Mouse (Mus musculus): Measurements from ENCODE around the gene Hspa12a. TPM values are rescaled to one million over a fixed set of nuclear protein-coding genes. Genes with fewer than 3 reads are reported as not detected.
"Not testable (repeated sequence)": the region's sequence is repeated elsewhere in the genome, so short reads cannot be mapped to it uniquely, and the experiment has no call there.

Hspa12a gene
- total RNA-seq, 2 experiments from 2014 or later: 4.3 to 4.7 TPM

DNA sequence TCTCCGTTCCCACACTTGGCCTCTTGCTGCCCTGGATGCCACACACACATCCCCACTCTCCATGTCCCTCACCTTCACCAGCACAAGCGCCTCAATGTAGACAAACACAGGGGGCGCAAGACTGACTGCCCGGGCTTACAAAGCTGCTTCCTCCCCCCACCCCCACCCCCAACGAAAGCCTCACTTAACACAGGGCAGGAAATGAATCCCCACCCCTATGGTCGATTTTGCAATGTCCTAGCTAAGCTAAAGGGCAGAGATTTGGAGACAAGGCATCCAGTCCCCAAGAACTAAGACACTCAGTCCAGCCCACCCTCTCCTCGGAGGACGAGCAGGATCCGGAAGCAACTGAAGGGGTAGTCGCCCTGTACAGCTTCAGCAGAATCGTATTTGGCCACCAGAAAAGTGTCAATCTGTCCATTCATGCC lies 32.5 kb downstream of the Hspa12a start:
- no peak for DNase-seq (ENCODE audit: low spot score)

DNA sequence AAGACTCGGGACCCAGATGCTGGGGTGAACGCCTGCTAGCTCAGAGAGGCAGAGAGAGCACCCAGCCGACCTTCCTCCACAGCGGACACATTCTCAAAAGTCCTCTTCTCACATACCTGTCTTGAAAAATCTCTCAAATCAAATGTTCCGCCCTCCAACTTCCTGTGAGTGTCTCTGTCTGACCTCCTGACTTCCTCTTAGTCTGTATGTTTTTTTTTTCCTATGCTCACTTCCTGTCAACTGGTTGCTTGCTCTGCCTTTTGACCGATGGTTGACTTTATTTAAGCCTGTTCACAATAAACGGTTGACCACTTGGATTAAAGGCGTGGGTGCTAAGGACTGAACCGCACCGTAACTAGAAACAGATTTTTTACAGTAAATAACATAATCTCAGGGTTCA lies 35.4 kb downstream of the Hspa12a start:
- no peak for DNase-seq (ENCODE audit: low spot score)

GRCm38 (mm10) chr19:58906685-58907084 lies 36.8 kb downstream of the Hspa12a start:
- DNase-seq (ENCODE audit: low spot score): no peak

DNA sequence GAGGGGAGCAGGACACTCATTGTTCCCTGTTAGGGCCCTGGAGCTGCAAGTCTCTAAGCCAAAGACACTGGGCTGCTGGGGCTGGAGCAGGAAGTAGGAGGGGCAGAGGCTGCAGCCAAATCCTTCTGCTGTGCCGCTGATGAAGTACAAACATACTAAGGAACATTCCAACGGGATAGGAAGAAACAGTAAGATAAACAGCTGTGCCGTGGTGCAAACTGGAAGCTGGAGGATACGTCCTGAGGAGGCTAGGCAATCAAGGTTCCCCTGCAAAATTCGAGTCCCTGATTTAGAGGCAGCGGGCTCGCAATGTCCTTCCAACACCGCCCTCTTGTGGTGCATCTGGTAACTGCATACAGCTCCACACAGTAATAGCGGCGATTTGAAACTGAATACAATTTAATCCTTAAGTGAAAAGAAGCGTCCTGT lies 39.5 kb downstream of the Hspa12a start:
- peak; percentile 87 for DNase-seq (ENCODE audit: low spot score)

DNA sequence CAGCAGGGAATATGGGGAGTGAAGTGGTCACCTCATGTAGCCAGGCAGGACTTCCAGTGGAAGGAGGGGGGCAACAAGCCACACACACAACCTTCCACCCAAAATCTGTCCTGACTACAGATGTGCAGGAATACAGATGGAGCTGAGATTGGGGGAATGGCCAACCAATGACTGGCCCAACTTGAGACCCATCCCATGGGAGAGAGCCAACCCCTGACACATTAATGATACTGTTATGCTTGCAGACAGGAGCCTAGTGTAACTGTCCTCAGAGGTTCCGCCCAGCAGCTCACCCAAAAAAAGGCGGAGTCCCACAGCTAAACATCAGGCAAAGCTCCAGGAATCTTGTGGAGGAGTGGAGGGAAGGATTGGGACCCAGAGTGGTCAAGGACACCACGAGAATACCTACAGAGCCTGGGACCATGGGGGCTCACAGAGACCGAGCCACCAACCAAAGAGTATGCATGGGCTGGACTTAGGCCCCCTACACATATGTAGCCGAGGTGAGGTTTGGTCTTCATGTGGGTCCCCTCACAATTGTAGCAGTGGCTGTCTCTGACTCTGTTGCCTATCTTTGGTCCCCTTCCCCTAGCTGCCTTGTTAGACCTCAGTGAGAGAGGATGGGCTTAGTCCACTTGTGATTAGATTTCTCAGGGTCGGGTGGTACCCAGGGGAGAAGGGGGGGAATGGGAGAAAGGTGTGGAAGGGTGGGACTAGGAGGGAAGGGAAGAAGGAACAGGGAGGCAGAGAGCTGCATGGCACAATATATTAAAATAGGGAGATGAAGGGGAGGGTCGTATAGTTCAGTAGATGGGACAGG lies 40.2 kb downstream of the Hspa12a start:
- DNase-seq (ENCODE audit: low spot score): no peak

- not testable (repeated sequence) for DNase-seq (ENCODE audit: low spot score)
These were observed 43.0 kb downstream of the Hspa12a start for GRCm38 (mm10) chr19:58900471-58900870.

DNA sequence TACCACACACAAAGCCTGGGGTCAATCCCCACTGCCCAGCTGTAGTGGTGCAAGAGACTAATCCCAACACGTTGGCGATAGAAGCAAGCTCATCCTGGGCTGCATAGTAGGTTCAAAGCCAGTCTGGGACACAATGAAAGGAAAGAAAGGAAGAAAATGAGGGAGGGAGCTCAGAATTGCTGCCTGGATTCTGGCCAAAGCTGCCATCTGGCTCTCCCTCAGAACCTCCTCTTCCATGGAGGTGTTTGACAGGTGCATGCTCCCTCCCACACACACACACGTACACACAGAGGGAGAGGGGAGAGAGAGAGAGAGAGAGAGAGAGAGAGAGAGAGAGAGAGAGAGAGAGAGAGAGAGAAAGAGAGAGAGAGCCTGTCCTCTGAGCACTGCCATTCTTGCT lies 47.2 kb downstream of the Hspa12a start:
- no peak for DNase-seq (ENCODE audit: low spot score)

DNA sequence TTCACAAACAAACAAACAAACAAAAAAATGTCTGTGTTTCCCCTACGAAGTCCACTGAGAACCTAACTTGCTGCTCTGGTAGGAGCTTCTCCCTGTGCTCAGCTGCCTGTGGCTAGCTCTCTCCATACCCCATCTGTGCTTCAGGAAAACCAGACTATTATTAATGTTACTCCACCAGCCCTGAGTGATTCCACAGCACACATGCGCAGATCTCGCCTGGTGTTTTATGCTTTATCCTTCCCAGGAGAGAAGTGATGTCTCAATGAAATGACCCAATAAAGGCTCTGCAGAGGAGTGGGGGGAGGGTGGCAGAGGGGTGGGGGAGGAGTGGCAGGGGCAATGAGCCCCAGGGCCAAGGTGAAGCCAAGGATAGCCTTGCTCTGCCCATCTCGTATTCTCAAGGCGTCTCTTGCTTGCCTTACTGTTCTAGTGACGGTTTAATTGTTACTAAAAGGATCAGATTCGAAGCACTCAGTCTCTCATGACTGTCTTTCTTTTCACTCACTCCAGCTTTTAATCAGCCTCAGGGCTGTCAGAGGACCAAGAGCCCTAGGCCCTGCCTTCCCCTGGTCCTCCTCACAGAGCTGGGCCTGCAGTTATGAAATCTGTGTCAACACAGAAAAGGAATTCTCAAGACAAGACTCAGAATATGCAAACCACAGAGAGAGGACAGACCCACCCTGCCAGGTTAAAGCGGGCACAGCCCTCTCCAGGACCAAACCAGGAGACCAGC lies 54.0 kb downstream of the Hspa12a start:
- no peak for DNase-seq (ENCODE audit: low spot score)

GRCm38 (mm10) chr19:58886467-58886866 lies 57.0 kb downstream of the Hspa12a start:
- no peak for DNase-seq (ENCODE audit: low spot score)

DNA sequence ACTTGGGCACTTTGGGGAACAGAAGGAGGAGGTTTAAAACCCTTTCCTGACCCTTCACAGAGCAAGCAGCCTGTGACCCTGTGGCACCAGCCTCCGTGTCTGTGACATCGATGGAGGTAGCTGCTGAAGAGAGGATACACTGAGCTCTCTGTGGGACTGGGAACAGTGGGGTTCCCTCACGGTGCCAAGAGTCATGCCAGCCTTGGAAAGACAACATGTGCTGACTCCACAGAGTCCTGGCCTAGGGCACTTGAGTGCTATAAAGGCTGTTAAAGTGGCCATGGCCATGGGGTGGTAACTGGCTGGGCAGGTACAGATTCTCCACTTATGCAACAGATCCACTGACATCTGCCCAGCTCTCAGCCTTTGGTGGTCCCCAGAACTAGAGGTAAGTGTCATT lies 60.0 kb downstream of the Hspa12a start:
- DNase-seq (ENCODE audit: low spot score): no peak

- no peak for DNase-seq (ENCODE audit: low spot score)
These were observed 61.1 kb downstream of the Hspa12a start for GRCm38 (mm10) chr19:58882336-58882735.

DNA sequence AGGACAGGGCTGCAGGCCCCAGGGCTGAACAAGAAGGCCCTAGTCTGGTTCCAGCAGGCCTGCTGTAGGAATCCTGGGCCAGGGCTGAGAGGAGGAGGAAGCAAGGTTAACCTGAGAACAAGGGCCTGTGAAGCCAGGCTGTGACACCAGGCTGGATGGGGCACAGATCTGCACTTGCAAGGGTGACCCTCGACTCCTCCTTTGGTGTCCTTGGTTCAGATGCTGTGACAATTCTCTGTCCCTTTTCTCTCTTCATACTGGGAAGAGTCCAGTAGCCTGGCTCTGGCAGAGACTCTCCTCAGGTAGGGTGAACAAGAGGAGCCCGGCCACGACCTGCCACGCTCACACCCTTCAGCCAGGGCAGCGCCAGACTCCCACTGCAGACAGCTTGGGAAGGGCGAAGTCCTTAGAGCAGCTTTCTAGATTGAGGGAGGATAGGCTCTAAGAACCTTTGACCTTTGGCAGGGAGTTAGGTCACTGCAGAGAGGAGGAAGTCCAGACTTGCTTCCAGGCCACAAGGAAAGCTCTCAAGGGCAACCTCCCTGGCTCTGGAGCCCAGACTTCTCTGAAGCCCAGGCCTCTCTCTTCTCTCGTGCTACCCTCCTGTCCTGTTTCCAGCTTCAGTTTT lies 64.0 kb downstream of the Hspa12a start:
- DNase-seq (ENCODE audit: low spot score): no peak

DNA sequence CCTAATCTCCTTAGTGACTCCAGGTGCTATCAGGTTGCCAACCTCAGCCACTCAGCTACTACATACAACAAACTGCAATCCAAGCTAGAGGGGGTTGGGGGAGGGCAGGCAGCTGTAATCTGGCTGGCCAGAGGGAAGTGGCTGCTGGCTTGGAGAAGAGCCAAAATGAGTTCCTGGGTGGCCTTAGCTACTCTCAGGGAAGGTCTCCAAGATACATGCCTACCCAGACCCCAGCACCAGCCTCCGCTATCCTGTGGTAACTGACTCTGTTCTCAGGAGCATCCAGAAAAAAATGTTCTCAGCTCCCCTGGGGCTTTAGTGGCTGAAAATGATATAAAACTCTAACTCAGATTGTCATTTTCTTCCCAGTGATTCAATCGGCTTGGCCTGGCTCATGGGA lies 64.9 kb downstream of the Hspa12a start:
- no peak for DNase-seq (ENCODE audit: low spot score)

DNA sequence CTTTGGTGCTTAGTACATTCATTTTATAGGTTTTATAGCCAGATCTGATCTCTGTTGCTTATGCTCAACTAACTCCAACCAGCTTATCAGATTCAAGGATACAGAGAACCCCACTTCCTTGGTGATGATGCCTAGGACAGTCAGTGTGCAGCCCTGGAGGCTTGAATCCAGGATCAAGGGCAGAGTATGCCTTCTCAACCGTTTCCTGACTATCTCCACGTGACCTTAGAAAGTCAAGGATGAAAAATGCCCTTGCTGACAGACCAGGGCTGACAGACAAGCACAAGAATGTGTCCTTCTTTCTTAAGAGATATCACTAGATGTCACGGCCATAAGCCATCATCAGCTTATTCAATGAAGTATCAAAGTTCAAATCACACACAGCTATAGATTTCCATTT lies 69.9 kb downstream of the Hspa12a start:
- no peak for DNase-seq (ENCODE audit: low spot score)

- no peak for DNase-seq (ENCODE audit: low spot score)
These were observed 70.8 kb downstream of the Hspa12a start for GRCm38 (mm10) chr19:58872381-58873259.

GRCm38 (mm10) chr19:58871878-58872277 lies 71.6 kb downstream of the Hspa12a start:
- no peak for DNase-seq (ENCODE audit: low spot score)

- no peak for DNase-seq (ENCODE audit: low spot score)
These were observed 76.8 kb downstream of the Hspa12a start for GRCm38 (mm10) chr19:58866651-58867050.

GRCm38 (mm10) chr19:58865224-58865623 lies 78.2 kb downstream of the Hspa12a start:
- no peak for DNase-seq (ENCODE audit: low spot score)

DNA sequence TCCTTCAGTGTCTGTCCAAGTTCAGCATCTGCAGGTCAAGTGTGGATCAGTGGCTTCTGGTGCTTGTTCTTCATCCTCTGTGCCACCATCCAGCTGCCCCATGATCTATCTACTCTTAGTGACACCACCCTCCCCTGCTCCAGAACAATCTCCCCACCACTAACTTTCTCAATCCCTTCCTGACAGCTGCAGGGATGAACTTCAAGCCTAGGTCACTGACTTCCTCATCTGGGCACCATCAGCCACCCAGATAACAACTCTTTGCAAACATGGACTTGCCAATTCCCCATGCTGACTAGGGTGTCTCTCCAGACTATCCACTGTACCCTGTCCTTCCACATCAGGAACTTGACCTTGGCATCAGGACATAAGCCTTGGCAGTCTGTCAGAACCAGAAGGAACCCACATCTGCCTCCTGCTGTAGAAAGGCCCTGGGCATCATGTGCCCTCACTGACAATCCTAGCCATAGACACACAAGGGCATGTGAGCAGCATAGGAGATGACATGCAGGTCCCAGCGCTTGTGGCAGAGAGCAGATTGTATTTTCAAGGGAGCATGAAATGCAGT lies 79.4 kb downstream of the Hspa12a start:
- no peak for DNase-seq (ENCODE audit: low spot score)

DNA sequence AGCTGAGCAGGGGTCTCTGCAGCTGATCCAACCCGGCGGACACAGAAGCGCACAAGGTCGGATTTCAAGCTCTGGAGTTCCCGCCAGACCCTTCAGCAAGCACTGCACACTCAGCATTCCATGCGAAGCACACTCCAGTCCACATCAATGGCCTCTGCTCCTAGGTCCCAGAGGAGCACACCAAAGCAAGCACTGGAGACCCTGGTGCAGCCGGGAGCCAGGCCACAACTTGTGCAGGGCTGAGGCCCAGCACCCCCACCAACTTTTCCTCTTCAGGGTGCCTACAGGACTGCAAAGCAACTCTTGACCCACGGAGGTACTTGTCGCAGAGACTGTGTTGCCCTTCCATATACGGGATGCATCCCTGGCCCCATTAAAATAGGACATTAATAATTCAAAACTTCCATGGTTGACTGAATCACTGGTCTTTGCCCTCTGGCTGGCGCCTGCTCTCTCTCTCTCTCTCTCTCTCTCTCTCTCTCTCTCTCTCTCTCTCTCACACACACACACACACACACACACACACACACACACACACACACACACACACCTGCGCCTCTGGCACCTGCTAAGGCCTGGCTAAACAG lies 82.2 kb downstream of the Hspa12a start:
- DNase-seq (ENCODE audit: low spot score): no peak

Measured in gastrocnemius, adult 18-20 months (tissue).